8 mouse cellular contexts compared by ENCODE assay signal in genomic region chr11:75192336-75193214, GRCm38 (mm10). TPM values are rescaled to one million over a fixed set of nuclear protein-coding genes. Genes with fewer than 3 reads are reported as not detected.
DNase-seq lines count a peak whose midpoint lies in the region; ATAC-seq lines count a peak whose summit lies in the region.

No protein-coding gene starts in this region.

- 0 out of 2 replicates have a peak, but pooled peaks have one; percentile 39 for ATAC-seq in hindbrain, embryonic 12.5 days (ENCODE audit: low FRiP score)
- peak; percentile 56 for ATAC-seq in megakaryocyte-erythroid progenitor cell, adult 5-6 weeks (replicated peaks; ENCODE audit: low FRiP score, low TSS enrichment, poor library complexity, severe bottlenecking)
- no peak for ATAC-seq in erythroblast, adult 5-6 weeks (replicated peaks; ENCODE audit: low FRiP score, poor library complexity, severe bottlenecking)

- 21% methylated on average over 13 of the region's 13 CpGs for WGBS in hindbrain, embryonic 12.5 days

- H3K9me3 ChIP-seq in hindbrain, embryonic 12.5 days (replicated peaks), result no peaks in the 10 kb centered on the region

- peaks cover 66% of the 10 kb centered on the region for H3K27me3 ChIP-seq in hindbrain, embryonic 12.5 days

- H3K36me3 ChIP-seq in hindbrain, embryonic 12.5 days, result no peaks in the 10 kb centered on the region

- no peak overlapping the region for H3K27ac ChIP-seq in hindbrain, embryonic 12.5 days

- intact Hi-C loops in left cerebral cortex, postnatal 36 days (cut with DNase I), result loop anchor here (1.0 to 5.0 kb wide), 3 partner anchors 40 to 270 kb away; partner anchors contain the start of gene Tlcd2

- peak overlapping the region; percentile 57; the same call in 1 of the 2 replicates for H3K9ac ChIP-seq in hindbrain, embryonic 12.5 days

- DNase-seq in T-cell, adult 2 months (ENCODE audit: low spot score), result peak; percentile 76
- DNase-seq in cerebellum, adult 8-10 months, result peak; percentile 86
- DNase-seq in forelimb bud, embryonic 11.5 days (ENCODE audit: low read depth, low spot score), result peak; percentile 74
- peak; percentile 73 to 75 for DNase-seq in left cerebral cortex, postnatal 36 days (ENCODE audit: low spot score in 2 of 2)
- peak; percentile 65 for DNase-seq in right cerebral cortex, postnatal 25 days

- H3K4me3 ChIP-seq in hindbrain, embryonic 12.5 days, result peak overlapping the region; percentile 48

- H3K4me1 ChIP-seq in hindbrain, embryonic 12.5 days, result peaks cover 46% of the 10 kb centered on the region

- H3K4me2 ChIP-seq in hindbrain, embryonic 12.5 days (replicated peaks), result peak overlapping the region; percentile 77

RNA-seq across cellular contexts. Expression of gene Rtn4rl1, which starts 1.0 kb away (rescaled TPM):
- polyA plus RNA-seq in hindbrain, embryonic 12.5 days (2016; fragmentation: Nextera tagmentation; extraction: Ambion mirVana), result 5.1 and 5.8 TPM in 2 replicates
- 10 to 100 TPM; 83.5 to 88.3 TPM for total RNA-seq in left cerebral cortex, postnatal 36 days (2021)
- total RNA-seq in megakaryocyte-erythroid progenitor cell, adult 5-6 weeks (2014; fragmentation: Nextera tagmentation), result not detected in 2 replicates
- total RNA-seq in megakaryocyte-erythroid progenitor cell, adult 5-6 weeks (2017), result 0.80 TPM in 1 of 2 replicates, not detected in the other
- total RNA-seq in erythroblast, adult 5-6 weeks (2015; ENCODE audit: low replicate concordance), result not detected in 2 replicates
- total RNA-seq in erythroblast, adult 5-6 weeks (2017; ENCODE audit: low replicate concordance), result not detected in 2 replicates

RNA-seq across cellular contexts. Expression of gene Dph1, which starts 1.5 kb away (rescaled TPM):
- 14.8 and 18.6 TPM in 2 replicates for polyA plus RNA-seq in hindbrain, embryonic 12.5 days (2016; fragmentation: Nextera tagmentation; extraction: Ambion mirVana)
- total RNA-seq in left cerebral cortex, postnatal 36 days (2021), result 10 to 100 TPM; 25.3 to 25.6 TPM
- 22.3 and 25.0 TPM in 2 replicates for total RNA-seq in megakaryocyte-erythroid progenitor cell, adult 5-6 weeks (2014; fragmentation: Nextera tagmentation)
- total RNA-seq in megakaryocyte-erythroid progenitor cell, adult 5-6 weeks (2017), result 13.3 and 14.2 TPM in 2 replicates
- 0.58 and 4.2 TPM in 2 replicates for total RNA-seq in erythroblast, adult 5-6 weeks (2015; ENCODE audit: low replicate concordance)
- 3.6 and 4.5 TPM in 2 replicates for total RNA-seq in erythroblast, adult 5-6 weeks (2017; ENCODE audit: low replicate concordance)

RNA-seq across cellular contexts. Expression of gene Ovca2, which starts 13.9 kb away (rescaled TPM):
- polyA plus RNA-seq in hindbrain, embryonic 12.5 days (2016; fragmentation: Nextera tagmentation; extraction: Ambion mirVana), result 23.8 and 24.5 TPM in 2 replicates
- 10 to 100 TPM; 11.0 to 13.3 TPM for total RNA-seq in left cerebral cortex, postnatal 36 days (2021)
- total RNA-seq in megakaryocyte-erythroid progenitor cell, adult 5-6 weeks (2014; fragmentation: Nextera tagmentation), result 18.8 and 21.3 TPM in 2 replicates
- total RNA-seq in megakaryocyte-erythroid progenitor cell, adult 5-6 weeks (2017), result 17.6 and 29.0 TPM in 2 replicates
- total RNA-seq in erythroblast, adult 5-6 weeks (2015; ENCODE audit: low replicate concordance), result 1.9 and 6.7 TPM in 2 replicates
- 4.6 and 5.7 TPM in 2 replicates for total RNA-seq in erythroblast, adult 5-6 weeks (2017; ENCODE audit: low replicate concordance)

RNA-seq across cellular contexts. Expression of gene Hic1, which starts 23.3 kb away (rescaled TPM):
- polyA plus RNA-seq in hindbrain, embryonic 12.5 days (2016; fragmentation: Nextera tagmentation; extraction: Ambion mirVana), result 11.3 and 15.8 TPM in 2 replicates
- total RNA-seq in left cerebral cortex, postnatal 36 days (2021), result 1 to 10 TPM; 2.7 to 3.3 TPM
- 0.17 TPM in 1 of 2 replicates, not detected in the other for total RNA-seq in megakaryocyte-erythroid progenitor cell, adult 5-6 weeks (2014; fragmentation: Nextera tagmentation)
- 0.52 TPM in 1 of 2 replicates, not detected in the other for total RNA-seq in megakaryocyte-erythroid progenitor cell, adult 5-6 weeks (2017)
- total RNA-seq in erythroblast, adult 5-6 weeks (2015; ENCODE audit: low replicate concordance), result not detected in 2 replicates
- total RNA-seq in erythroblast, adult 5-6 weeks (2017; ENCODE audit: low replicate concordance), result not detected in 2 replicates

Comparison
In these comparisons a context has a peak if more than half of its experiments do, and no peak if none do; other contexts are left out.
1. RNA of gene Rtn4rl1, which starts 1.0 kb away (total RNA-seq): 83.5 to 88.3 TPM in left cerebral cortex, postnatal 36 days; 0.80 TPM in megakaryocyte-erythroid progenitor cell, adult 5-6 weeks and not detected in erythroblast, adult 5-6 weeks; every median in the first group is over 10 times any median in the second.
2. Peak in every context shown above with its lines, with median percentiles within 50 percentile points of each other: DNase-seq.